Mouse (Mus musculus): Measurements from ENCODE around the gene Ttll1. TPM values are rescaled to one million over a fixed set of nuclear protein-coding genes. Genes with fewer than 3 reads are reported as not detected.

The Ttll1 gene
- total and polyA plus RNA-seq, 3 experiments, result 2.5 to 9.9 (median 4.9) TPM

DNA sequence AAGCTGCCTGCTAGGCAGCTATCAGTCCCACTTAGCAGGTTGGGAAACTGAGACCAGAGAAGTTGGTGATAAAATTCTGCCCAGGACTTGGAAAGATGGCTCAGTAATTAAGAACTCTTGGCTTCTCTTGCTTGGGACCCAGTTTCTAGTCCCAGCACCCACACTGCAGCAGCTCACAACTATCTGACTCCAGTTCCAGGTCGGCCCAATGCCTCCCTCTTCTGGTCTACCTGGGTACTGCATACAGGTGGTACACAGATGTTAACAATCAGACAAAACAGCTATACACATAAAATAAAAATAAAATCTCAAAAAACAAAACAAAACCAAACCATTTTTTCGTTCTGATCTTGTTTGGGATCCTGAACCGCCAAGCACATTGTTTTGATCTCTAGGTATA, 10.3 kb downstream of the Ttll1 start:
- H3K9ac ChIP-seq (ENCODE audit: insufficient read depth, low read depth), result no peak overlapping the region
- in situ Hi-C loops (cut with MboI; ENCODE audit: low pct_ligation_motif_present, low pct_unique_long_range_greater_than_20kb, low sequenced_read_pairs), result loop anchor here (25.0 kb wide), 1 partner anchor 288 kb away; no protein-coding TSS in a partner anchor
- no peak overlapping the region for H3K27ac ChIP-seq (ENCODE audit: insufficient read depth, low read depth)
- no peaks in the 10 kb centered on the region for H3K27me3 ChIP-seq (replicated peaks)
- peaks cover 0 to 10% of the 10 kb centered on the region in 2 experiments; a peak in 1 of 4 replicates for H3K4me1 ChIP-seq (ENCODE audit: control insufficient read depth in 1 of 2, insufficient read depth in 2 of 2)
- no peak overlapping the region for H3K4me2 ChIP-seq (ENCODE audit: insufficient read depth, low read depth, poor library complexity, severe bottlenecking)
- no peak overlapping the region for H3K4me3 ChIP-seq (replicated peaks in 1 of 3; ENCODE audit: low read depth in 2 of 3, low read length in 2 of 3, poor library complexity in 1 of 3)
- H3K79me2 ChIP-seq (replicated peaks; ENCODE audit: control insufficient read depth, extremely low read depth, insufficient read depth, poor library complexity, severe bottlenecking), result no peaks in the 10 kb centered on the region
- dilution Hi-C loops (cut with MboI; ENCODE audit: extremely low pct_ligation_motif_present, extremely low pct_unique_long_range_greater_than_20kb, low sequenced_read_pairs), result no loop called here
- peak; percentile 50 for DNase-seq (ENCODE audit: extremely low read depth)
- H3K36me3 ChIP-seq (replicated peaks in 1 of 2; ENCODE audit: control insufficient read depth in 1 of 2, insufficient read depth in 1 of 2, low read length in 1 of 2), result peaks cover 13 to 56% of the 10 kb centered on the region in 2 experiments
- TF ChIP-seq MAFK (IDR thresholded peaks at IDR 0.05; ENCODE audit: insufficient replicate concordance, low read length), result no peak
- TF ChIP-seq CTCF (conservative IDR thresholded peaks at IDR 0.05 in 1 of 2, IDR thresholded peaks at IDR 0.05 in 1 of 2; ENCODE audit: low read depth in 2 of 2, low read length in 2 of 2), result peak; percentile 61 to 68
- TF ChIP-seq SMC3 (IDR thresholded peaks at IDR 0.05; ENCODE audit: low read depth, low read length), result peak; percentile 56
- TF ChIP-seq RAD21 (IDR thresholded peaks at IDR 0.05; ENCODE audit: low read depth, low read length), result peak; percentile 66
- TF ChIP-seq BHLHE40 (IDR thresholded peaks at IDR 0.05; ENCODE audit: low read depth, low read length), result no peak
- H3K9me3 ChIP-seq (replicated peaks; ENCODE audit: low read length), result peaks cover 3% of the 10 kb centered on the region

DNA sequence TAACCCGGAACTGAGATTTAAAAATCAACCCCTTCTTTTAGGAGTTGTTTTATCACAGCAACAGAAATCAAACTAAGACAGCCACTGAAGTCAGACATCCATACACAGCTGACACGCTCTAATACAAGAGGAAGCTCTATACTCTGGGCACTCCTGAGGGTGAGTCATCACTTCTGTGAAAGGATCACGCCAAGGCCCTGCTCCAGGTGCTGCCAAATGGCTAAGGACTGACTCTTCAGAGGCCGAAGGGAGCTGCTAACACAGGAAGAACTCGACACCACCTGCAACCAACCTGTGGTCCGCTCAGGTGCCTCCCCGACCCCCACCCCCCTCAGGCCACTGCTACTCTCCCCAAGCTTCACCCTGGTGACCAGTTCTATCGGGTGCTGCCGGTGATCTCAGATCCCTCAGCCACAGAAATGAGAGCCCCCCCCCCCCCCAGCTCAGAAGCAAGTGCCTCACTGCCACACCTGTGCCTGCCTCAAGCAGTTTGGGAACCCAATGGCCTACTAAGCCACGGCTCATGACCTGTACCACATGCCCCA, 11.4 kb downstream of the Ttll1 start:
- Histone ChIP-seq H3K4me3 (replicated peaks in 1 of 3; ENCODE audit: low read depth in 2 of 3, low read length in 2 of 3, poor library complexity in 1 of 3) (no peak overlapping the region), H3K27ac (ENCODE audit: insufficient read depth, low read depth) (no peak overlapping the region), H3K9me3 (replicated peaks; ENCODE audit: low read length) (peaks cover 3% of the 10 kb centered on the region), H3K79me2 (replicated peaks; ENCODE audit: control insufficient read depth, extremely low read depth, insufficient read depth, poor library complexity, severe bottlenecking) (no peaks in the 10 kb centered on the region), H3K4me2 (ENCODE audit: insufficient read depth, low read depth, poor library complexity, severe bottlenecking) (no peak overlapping the region), H3K4me1 (ENCODE audit: control insufficient read depth in 1 of 2, insufficient read depth in 2 of 2) (peaks cover 0 to 17% of the 10 kb centered on the region in 2 experiments; a peak in 1 of 4 replicates), H3K27me3 (replicated peaks) (no peaks in the 10 kb centered on the region), H3K9ac (ENCODE audit: insufficient read depth, low read depth) (no peak overlapping the region), H3K36me3 (replicated peaks in 1 of 2; ENCODE audit: control insufficient read depth in 1 of 2, insufficient read depth in 1 of 2, low read length in 1 of 2) (peaks cover 13 to 63% of the 10 kb centered on the region in 2 experiments)
- TF ChIP-seq RCOR1 (conservative IDR thresholded peaks at IDR 0.05; ENCODE audit: low read depth, low read length), result no peak
- TF ChIP-seq MAZ (IDR thresholded peaks at IDR 0.05; ENCODE audit: low read depth, low read length), result no peak
- TF ChIP-seq HCFC1 (IDR thresholded peaks at IDR 0.05; ENCODE audit: low read depth, low read length), result no peak
- no peak for TF ChIP-seq SMC3 (IDR thresholded peaks at IDR 0.05; ENCODE audit: low read depth, low read length)
- DNase-seq (ENCODE audit: extremely low read depth), result no peak
- in situ Hi-C loops (cut with MboI; ENCODE audit: low pct_ligation_motif_present, low pct_unique_long_range_greater_than_20kb, low sequenced_read_pairs), result no loop called here
- dilution Hi-C loops (cut with MboI; ENCODE audit: extremely low pct_ligation_motif_present, extremely low pct_unique_long_range_greater_than_20kb, low sequenced_read_pairs), result no loop called here

DNA sequence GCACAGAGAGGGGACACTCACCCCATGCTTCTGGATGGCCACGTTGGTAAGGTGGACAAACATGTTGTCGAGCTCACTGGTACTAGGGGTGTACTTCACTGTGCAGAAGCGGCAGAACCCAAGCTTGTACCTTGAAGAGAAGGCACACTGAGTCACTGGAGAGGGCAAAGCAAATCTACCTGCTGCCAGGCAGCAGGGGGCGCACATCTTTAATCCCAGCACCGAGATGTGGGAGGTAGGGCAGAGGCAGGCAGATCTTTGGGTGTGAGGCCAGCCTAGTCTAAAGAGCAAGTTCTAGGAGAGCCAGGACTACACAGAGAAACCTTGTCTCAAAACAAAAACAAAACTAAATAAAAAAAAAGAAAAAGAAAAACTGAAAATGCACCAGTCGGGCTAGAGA, 13.4 kb downstream of the Ttll1 start:
- no peaks in the 10 kb centered on the region for H3K27me3 ChIP-seq (replicated peaks)
- dilution Hi-C loops (cut with MboI; ENCODE audit: extremely low pct_ligation_motif_present, extremely low pct_unique_long_range_greater_than_20kb, low sequenced_read_pairs) (no loop called here), in situ Hi-C loops (cut with MboI; ENCODE audit: low pct_ligation_motif_present, low pct_unique_long_range_greater_than_20kb, low sequenced_read_pairs) (no loop called here)
- no peak overlapping the region for H3K9ac ChIP-seq (ENCODE audit: insufficient read depth, low read depth)
- TF ChIP-seq GABPA (IDR thresholded peaks at IDR 0.05; ENCODE audit: insufficient replicate concordance, low read depth, low read length) (no peak), MAZ (IDR thresholded peaks at IDR 0.05; ENCODE audit: low read depth, low read length) (no peak), SMC3 (IDR thresholded peaks at IDR 0.05; ENCODE audit: low read depth, low read length) (peak; percentile 39), CTCF (conservative IDR thresholded peaks at IDR 0.05 in 1 of 2, IDR thresholded peaks at IDR 0.05 in 1 of 2; ENCODE audit: low read depth in 2 of 2, low read length in 2 of 2) (peak in 1 of 2 experiments; percentile 50; a peak in 2 of 4 replicates)
- peaks cover 18 to 71% of the 10 kb centered on the region in 2 experiments for H3K36me3 ChIP-seq (replicated peaks in 1 of 2; ENCODE audit: control insufficient read depth in 1 of 2, insufficient read depth in 1 of 2, low read length in 1 of 2)
- peaks cover 0 to 17% of the 10 kb centered on the region in 2 experiments; a peak in 1 of 4 replicates for H3K4me1 ChIP-seq (ENCODE audit: control insufficient read depth in 1 of 2, insufficient read depth in 2 of 2)
- peaks cover 3% of the 10 kb centered on the region for H3K9me3 ChIP-seq (replicated peaks; ENCODE audit: low read length)
- no peak overlapping the region for H3K4me3 ChIP-seq (replicated peaks in 1 of 3; ENCODE audit: low read depth in 2 of 3, low read length in 2 of 3, poor library complexity in 1 of 3)
- no peak overlapping the region for H3K27ac ChIP-seq (ENCODE audit: insufficient read depth, low read depth)
- no peak for DNase-seq (ENCODE audit: extremely low read depth)
- H3K4me2 ChIP-seq (ENCODE audit: insufficient read depth, low read depth, poor library complexity, severe bottlenecking), result no peak overlapping the region
- no peaks in the 10 kb centered on the region for H3K79me2 ChIP-seq (replicated peaks; ENCODE audit: control insufficient read depth, extremely low read depth, insufficient read depth, poor library complexity, severe bottlenecking)
